Mouse (Mus musculus) olfactory bulb, adult 2 months (tissue): Measurements from ENCODE around the gene Ccdc42. TPM values are rescaled to one million over a fixed set of nuclear protein-coding genes. Genes with fewer than 3 reads are reported as not detected.

ENCODE experiments used
- H3K27ac ChIP-seq: fragments of 200-500 bp; 2 replicates; pipeline ENCODE4 v1.5.1; 2012; ENCODE audit warnings: low read depth, low read length; ENCODE audit not compliant: insufficient read depth
- H3K4me1 ChIP-seq: fragments of 200-500 bp; 2 replicates; pipeline ENCODE4 v1.6.1; 2012; ENCODE audit warnings: low read length; ENCODE audit not compliant: control insufficient read depth, insufficient read depth
- H3K4me3 ChIP-seq: fragments of 200-500 bp; 2 replicates; pipeline ENCODE4 v1.5.1; 2012; ENCODE audit warnings: mild to moderate bottlenecking, low read depth, low read length, moderate library complexity; ENCODE audit not compliant: insufficient read depth
- CTCF ChIP-seq: fragments of 200-500 bp; IDR thresholded peaks from 2 replicates; pipeline ENCODE4 v1.5.1; 2012; ENCODE audit warnings: low read depth, mild to moderate bottlenecking, low read length, moderate library complexity; ENCODE audit not compliant: insufficient read depth
- POLR2A ChIP-seq: fragments of 200-500 bp; IDR thresholded peaks from 2 replicates; pipeline ENCODE4 v1.6.1; 2012; ENCODE audit warnings: mild to moderate bottlenecking, low read depth, low read length, moderate library complexity; ENCODE audit not compliant: insufficient read depth
- WGBS: fragments of 180-500 bp; shearing (Covaris S2); methylation state at CpG from one replicate; pipeline ENCODE4 v1.1.7; 2018; 5-methylcytosine and 5-hydroxymethylcytosine counted together
- polyA plus RNA-seq: library from polyadenylated mRNA; stranded (reverse); fragments of >200 nt; gene quantifications from 2 replicates; pipeline ENCODE4 v1.2.4, GENCODE M21; 2012; ENCODE audit warnings: low replicate concordance; ENCODE audit not compliant: missing spikeins, insufficient read depth, insufficient read length

Ccdc42 gene
- polyA plus RNA-seq, 1 experiment, result not detected

DNA sequence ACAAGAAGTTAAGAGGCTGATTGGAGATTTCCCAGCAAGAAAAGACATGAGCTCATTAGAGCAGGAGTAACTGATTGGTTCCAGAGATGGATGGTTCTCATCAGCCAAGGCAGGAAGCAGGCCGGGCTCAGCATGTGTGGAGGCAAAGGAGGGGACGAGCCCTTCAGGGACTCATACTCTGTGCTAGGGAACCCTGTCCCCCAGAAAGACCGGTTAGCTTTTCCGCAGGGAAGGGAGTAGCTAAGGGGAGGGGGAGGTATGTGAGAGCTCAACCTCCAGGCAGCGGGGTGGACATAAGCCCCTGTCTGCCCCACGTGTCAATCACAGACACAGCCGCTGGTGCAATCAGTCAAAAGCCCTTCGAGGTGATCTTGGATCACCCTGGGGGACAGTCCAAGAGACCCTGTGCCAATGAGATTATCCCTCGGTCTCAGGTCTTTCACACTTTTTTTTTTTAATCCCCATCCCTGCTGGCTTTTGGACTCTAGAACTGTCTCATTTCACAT lies 14.7 kb downstream of the Ccdc42 start:
- H3K4me3 ChIP-seq, result no peak overlapping the region
- H3K27ac ChIP-seq, result no peak overlapping the region
- TF ChIP-seq POLR2A (no peak), CTCF (no peak)
- 61% methylated on average over 9 of the region's 9 CpGs for WGBS
- peaks cover 4% of the 10 kb centered on the region for H3K4me1 ChIP-seq

DNA sequence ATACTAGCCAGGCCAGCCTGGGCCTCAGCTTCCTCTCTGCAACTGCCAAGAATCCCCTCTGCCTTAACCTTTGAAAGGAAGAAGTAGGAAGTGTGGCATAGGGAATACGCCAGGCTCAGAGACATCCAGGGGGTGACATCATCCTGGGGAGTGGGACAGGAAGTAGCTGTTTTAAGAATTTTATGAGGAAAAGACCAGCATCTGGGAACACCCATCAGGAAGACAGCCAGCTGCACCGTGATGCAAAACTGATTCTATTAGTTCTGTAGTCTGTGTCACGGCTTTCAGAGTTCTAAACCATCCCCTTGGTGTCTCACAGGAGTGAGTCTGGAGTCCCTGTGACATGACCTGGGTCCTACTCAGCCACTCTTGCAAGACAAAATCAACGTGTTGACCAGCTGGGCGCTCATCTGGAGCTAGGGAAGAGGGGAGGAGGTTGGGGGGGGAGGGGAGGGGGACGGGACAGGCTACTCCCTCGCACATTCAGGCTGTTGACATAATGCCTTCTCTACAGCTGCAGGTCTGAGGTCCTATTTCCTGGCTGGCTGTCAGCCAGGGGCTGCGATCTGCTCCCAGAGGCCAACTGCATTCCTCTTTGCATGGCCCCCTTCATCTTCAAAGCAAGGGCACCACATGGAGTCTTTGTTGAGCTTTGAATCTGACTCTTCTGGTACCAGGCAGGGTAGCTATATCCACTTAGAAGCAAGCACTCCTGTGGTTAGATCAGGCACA lies 15.5 kb downstream of the Ccdc42 start:
- TF ChIP-seq CTCF (no peak), POLR2A (no peak)
- Histone ChIP-seq H3K27ac (no peak overlapping the region), H3K4me3 (no peak overlapping the region), H3K4me1 (peaks cover 4% of the 10 kb centered on the region)
- WGBS, result 43% methylated on average over 8 of the region's 8 CpGs

DNA sequence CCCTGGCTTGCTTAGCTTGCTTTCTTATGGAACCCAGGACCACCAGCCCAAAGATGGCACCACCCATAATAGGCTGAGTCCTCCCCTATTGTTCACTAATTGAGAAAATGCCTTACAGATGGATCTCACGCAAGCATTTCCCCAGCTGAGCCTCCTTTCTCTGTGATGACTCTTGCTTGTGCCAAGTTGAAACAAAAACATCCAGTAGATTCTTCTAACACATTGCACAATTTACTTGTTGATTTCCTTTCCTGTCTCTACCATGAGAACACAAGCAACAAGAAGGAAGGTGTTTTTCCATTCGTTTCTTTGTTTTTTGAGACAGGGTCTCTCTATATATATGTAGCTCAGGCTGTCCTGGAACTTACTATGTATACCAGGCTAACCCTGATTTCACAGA lies 20.2 kb downstream of the Ccdc42 start:
- Histone ChIP-seq H3K27ac (no peak overlapping the region), H3K4me3 (no peak overlapping the region), H3K4me1 (no peaks in the 10 kb centered on the region)
- 85% methylated on average over 2 of the region's 2 CpGs for WGBS
- TF ChIP-seq CTCF (no peak), POLR2A (no peak)

DNA sequence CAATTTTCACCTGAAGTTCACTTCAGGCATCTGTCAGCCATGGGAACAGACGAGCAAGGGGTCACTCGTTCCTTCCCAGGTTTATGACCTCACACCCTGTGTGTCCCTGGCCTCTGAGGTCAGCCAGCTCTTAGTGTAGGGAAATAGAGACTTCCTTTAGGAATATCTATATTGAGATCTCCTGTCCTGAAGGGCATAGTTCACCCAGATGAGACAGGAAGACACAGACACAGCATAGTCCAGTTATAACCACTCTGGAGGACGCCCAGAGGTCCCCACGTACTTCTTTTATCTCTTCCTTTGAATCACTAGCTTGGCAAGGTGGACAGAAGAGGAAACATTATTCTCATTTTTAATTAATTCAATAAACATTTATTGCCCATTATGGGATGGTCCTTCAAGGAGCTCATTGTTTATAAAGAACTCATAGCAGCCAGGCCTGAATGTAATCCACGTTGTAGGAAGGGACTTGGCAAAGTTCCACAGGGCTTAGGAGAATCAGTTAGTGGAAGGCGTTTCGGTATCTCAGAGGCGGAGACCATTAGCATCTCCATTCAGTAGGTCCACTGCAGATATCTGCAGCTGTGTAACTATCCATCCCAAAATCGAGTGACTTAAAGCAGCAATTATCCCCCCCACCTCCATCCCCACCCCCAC lies 23.2 kb downstream of the Ccdc42 start:
- TF ChIP-seq CTCF (no peak), POLR2A (no peak)
- H3K27ac ChIP-seq, result no peak overlapping the region
- no peak overlapping the region for H3K4me3 ChIP-seq
- no peaks in the 10 kb centered on the region for H3K4me1 ChIP-seq
- WGBS, result 56% methylated on average over 9 of the region's 9 CpGs

DNA sequence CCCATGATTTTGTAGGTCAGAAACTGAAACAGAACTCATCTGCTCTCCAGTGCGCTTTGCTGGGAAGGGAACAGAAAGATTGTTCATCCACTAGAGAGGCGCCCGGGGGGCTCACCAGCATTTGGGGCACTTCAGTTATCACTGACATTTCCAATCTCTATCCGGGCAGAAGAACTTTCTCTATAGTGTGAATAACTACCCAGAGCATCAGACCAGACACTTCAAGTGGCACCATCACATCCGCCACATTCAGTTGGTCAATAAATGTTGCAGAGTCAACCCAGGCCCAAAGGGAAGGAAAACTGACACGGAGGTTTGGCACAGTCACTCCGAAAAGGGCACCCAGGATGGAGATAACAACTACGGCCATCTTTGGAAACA lies 23.7 kb downstream of the Ccdc42 start:
- WGBS, result 84% methylated on average over 8 of the region's 8 CpGs
- H3K27ac ChIP-seq, result no peak overlapping the region
- H3K4me1 ChIP-seq, result no peaks in the 10 kb centered on the region
- no peak for TF ChIP-seq POLR2A
- TF ChIP-seq CTCF, result no peak
- H3K4me3 ChIP-seq, result no peak overlapping the region

DNA sequence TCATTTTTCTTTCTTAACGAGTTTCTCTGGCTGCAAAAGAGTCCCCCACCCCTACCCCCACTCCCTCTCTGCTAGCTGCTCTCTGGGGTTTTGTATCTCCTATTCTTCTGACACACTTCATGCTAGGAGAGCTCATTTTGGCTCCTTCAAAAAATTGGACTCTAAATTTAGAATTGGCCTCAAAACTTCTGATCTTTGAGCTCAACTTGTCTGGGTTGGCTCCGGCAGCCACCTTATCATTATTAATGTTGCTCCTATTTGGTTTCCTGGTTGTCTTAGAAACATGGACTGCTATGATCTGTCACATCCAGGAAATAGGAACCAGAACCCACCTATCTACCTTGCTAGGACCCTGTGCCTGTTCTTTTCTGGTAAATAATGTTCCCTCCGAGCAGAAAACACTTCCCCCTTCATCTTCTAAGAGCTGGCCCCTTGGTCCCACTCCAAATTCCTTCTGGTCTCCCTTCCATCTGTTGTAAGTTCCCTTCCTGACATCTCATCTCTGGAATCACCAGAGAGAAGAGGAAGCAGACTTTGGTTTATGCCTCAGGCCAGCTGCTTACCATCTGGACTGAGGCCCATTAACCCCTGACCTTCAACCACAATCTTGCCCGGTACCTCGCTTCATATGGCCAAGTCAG lies 26.4 kb downstream of the Ccdc42 start:
- TF ChIP-seq POLR2A, result no peak
- no peak for TF ChIP-seq CTCF
- Histone ChIP-seq H3K4me3 (no peak overlapping the region), H3K27ac (no peak overlapping the region), H3K4me1 (no peaks in the 10 kb centered on the region)
- WGBS, result 72% methylated on average over 5 of the region's 5 CpGs

DNA sequence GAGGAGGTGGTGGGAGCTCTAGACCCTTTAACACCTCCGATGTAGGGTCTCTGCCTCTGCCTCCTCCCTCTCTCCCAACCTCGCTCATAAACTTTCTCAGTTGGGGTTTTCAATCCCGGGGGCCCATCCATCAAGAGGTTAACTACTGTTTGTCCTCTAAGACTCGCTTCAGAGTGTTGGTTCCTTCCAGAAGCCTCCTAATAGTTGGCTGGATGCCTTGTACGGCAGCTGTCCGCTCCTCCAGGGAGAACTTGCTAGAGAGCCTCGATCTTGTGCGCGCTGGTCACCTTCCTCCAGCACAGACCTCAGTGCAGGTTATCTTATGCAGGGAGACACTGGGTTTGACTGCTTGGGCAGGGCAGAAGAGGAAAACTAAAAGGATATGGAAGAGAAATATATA lies 35.9 kb downstream of the Ccdc42 start:
- no peak overlapping the region for H3K4me3 ChIP-seq
- H3K27ac ChIP-seq, result no peak overlapping the region
- peaks cover 8% of the 10 kb centered on the region for H3K4me1 ChIP-seq
- TF ChIP-seq POLR2A (no peak), CTCF (no peak)
- WGBS, result 73% methylated on average over 9 of the region's 9 CpGs

DNA sequence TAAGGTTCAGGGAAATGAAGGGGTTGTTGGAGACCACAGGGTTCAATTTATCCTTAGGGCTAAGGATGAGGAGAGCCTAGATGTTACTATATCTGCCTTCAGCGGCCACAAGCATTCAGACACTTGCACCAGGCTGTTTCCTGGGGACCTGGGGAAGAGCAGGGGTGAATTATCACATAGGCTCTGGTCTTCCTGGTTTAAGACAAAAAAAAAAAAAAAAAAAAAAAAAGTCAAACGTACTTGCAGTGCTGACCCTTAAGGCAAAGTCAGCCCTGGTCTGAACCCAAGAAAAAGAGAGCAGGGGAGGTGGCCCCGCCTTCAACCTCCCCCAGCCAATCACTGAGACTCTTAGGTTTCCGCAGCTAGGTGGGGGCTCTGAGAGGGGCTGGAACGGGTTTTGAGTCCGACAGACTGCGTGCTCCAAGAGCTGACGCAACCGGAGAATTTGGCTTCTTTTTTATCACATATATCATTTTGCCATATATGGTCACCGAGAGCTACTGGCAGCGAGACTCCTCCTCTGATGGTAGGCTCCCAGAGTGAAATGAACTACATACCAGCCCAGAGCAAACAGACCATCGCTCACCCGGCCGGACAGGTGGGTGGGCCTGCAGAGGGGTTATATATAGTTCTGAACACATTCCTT lies 36.5 kb downstream of the Ccdc42 start:
- Histone ChIP-seq H3K4me3 (peak overlapping the region; percentile 40), H3K27ac (no peak overlapping the region), H3K4me1 (peaks cover 8% of the 10 kb centered on the region)
- WGBS, result 4% methylated on average over 14 of the region's 14 CpGs
- TF ChIP-seq POLR2A (no peak), CTCF (no peak)

DNA sequence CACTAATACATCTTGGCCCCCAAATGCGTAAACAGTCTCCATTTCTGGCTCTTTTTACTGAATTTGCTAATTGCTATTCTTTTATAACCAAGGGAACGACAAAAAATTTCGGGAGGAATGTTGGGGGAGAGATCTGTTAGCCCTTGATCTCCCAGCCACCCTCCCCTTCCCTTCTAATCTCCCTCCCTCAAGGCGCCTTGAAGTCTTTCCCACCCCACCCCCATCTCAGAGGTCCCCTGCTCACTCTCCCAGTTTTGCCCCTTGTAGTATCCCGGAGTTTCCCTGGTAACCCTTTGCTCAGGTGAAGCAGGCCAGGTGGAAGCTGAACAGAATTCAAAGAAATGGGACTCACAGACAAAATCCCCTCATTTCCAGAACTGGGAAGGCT lies 37.0 kb downstream of the Ccdc42 start:
- peaks cover 8% of the 10 kb centered on the region for H3K4me1 ChIP-seq
- TF ChIP-seq CTCF, result no peak
- TF ChIP-seq POLR2A, result no peak
- H3K4me3 ChIP-seq, result peak overlapping the region; percentile 40
- 11% methylated on average over 5 of the region's 5 CpGs for WGBS
- no peak overlapping the region for H3K27ac ChIP-seq
